Mouse (Mus musculus): ENCODE results near the gene Nkx2-3.

Gene Nkx2-3

DNA sequence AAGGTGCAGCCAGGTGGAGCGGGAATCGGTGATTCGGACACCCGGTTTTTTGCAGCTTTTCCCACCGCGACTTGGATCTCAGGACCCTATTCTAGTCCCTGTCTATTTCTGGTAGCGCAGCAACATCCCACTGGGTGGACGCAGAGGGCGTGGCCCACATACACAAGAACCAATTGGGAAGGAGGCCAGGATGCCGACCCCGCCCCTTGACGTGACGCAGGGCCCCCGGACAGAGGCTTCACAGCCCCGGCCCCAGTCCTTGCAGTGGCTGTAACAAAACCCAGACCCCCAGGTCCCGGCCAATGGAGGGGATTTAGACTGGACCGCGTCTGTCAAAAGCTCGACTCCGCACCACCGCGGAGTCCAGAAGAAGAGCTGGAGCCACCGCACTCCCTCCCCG, at the start of gene Nkx2-3:
TSS of gene Nkx2-3 (plus strand) at position 275 of the 400 bp plus-strand sequence.
- peak; percentile 60 to 66 for DNase-seq (ENCODE audit: low spot score in 2 of 2)

GRCm38 (mm10) chr19:43563166-43563565, 49.0 kb upstream of the Nkx2-3 start:
- DNase-seq (ENCODE audit: low spot score in 2 of 2) = no peak

GRCm38 (mm10) chr19:43568298-43568697, 43.8 kb upstream of the Nkx2-3 start:
- DNase-seq (ENCODE audit: low spot score in 2 of 2) = no peak

DNA sequence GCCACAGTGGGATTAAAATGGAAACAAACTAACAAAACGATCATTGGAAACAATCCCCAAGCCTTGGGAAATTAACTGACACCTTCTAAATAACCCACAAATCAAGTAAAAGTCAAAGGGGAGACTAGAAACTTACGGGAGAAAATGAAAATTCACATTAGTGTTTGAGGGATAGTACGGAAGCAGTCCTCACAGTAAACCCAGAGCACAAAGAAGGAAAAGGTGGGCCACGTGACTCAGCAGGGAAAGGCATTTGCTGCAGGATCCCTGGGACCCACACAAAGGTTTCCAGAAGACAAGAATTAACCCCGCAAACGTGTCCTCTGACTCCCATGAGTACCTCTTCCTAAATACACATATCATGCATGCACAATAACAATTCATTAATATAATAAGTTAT, 43.0 kb upstream of the Nkx2-3 start:
- DNase-seq (ENCODE audit: low spot score in 2 of 2) = no peak

DNA sequence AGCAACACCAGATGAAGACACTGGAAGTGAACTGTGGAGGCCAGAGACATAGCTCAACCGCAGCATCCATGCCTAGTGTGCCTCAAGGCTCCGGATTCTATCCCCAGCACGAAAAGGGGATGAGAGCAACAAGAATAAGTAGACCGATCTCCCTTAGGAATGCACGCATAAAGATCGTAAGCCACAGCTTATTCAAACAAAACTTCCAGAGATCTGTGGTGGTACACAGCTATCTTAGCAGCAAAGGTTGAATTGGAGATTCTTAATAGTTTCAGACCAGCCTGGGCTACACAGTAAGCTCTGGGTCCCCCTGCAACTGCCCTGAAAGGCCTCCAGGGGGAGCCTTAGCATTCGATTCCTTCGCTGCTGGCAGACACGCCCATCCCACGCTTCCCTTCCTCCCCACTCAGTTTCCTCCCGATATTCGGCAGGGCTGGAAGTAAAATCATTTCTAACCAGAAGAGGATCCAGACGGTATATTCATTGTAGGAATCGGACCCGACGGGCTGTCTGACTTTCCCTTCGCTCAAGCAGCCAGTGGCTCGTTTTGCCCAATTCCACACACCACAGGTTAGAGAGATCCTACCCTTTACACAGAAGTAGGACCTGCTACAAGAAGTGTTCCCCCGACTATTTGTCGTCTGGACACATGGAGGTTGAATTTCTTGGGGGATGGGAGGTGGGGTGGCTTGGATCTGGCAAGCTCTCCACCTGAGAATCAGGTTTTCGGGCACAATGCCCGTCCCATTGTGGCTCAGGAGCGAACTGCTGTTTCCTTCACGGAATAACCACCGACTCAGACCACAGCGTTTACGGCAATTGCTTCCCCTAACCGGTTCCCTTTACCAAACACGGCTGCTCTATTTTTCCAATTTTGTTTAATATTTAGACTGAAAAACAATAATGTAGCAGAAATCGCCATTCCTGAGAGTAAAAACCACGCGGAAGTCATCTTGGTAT, 41.0 kb upstream of the Nkx2-3 start:
- DNase-seq (ENCODE audit: low spot score in 2 of 2) = peak; percentile 53 to 58

- no peak for DNase-seq (ENCODE audit: low spot score in 2 of 2)
These were observed 32.9 kb upstream of the Nkx2-3 start for GRCm38 (mm10) chr19:43579081-43579796.

GRCm38 (mm10) chr19:43581185-43581584, 30.9 kb upstream of the Nkx2-3 start:
- DNase-seq (ENCODE audit: low spot score in 2 of 2) = no peak

GRCm38 (mm10) chr19:43583192-43583591, 28.9 kb upstream of the Nkx2-3 start:
- DNase-seq (ENCODE audit: low spot score in 2 of 2) = no peak

GRCm38 (mm10) chr19:43583595-43583994, 28.5 kb upstream of the Nkx2-3 start:
- DNase-seq (ENCODE audit: low spot score in 2 of 2) = no peak

GRCm38 (mm10) chr19:43584788-43585187, 27.3 kb upstream of the Nkx2-3 start:
- DNase-seq (ENCODE audit: low spot score in 2 of 2) = no peak

- DNase-seq (ENCODE audit: low spot score in 2 of 2) = no peak
These were observed 20.1 kb upstream of the Nkx2-3 start for GRCm38 (mm10) chr19:43592026-43592425.

- DNase-seq (ENCODE audit: low spot score in 2 of 2) = no peak
These were observed 15.1 kb upstream of the Nkx2-3 start for GRCm38 (mm10) chr19:43596981-43597380.

DNA sequence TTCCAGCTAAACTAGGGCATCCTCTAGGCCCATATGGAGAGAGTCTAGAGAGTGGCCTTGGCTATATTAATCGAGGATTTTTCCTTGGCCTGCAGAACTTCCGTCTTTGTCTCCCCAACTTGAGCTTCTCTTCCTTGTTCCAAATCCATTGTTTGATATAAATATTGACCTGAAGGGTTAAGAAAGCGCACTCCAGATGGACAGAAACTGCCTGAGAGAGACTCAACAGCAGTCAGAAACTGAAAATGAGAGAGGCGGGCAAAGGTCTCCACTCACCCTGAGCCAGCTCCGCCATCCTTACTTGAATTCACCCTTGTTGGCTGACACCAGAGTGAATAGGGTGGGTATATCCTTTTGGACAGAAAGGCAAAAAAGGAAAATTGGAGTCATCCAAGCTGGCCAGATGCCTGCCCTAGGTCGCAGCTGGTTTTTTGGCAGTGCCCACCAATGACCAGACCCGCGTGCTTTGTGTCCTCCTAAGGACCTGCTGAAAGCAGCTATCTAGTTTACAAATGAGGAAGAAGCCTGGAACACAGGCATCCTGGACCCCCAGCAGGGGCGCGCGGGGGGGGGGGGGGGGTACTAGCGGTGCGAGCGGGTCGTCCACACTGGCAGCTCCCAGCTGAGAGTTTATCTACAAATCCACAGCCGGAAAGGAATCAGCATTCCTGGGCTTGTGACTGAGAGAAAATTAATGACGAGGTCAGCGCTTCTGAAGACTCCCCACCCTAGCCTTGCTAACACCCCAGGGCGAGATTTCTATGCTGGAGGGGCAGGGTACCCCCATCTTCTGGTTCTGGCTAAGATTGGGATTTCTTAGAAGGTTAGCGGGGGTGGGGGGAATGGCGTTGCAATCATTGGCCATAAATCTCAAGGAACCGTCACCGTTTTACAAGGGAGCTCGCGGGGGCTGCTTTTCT, 13.1 kb upstream of the Nkx2-3 start:
- DNase-seq (ENCODE audit: low spot score in 2 of 2) = no peak

- DNase-seq (ENCODE audit: low spot score in 2 of 2) = no peak
These were observed 12.2 kb upstream of the Nkx2-3 start for GRCm38 (mm10) chr19:43599776-43600544.

- no peak for DNase-seq (ENCODE audit: low spot score in 2 of 2)
These were observed 11.4 kb upstream of the Nkx2-3 start for GRCm38 (mm10) chr19:43600545-43601331.

DNA sequence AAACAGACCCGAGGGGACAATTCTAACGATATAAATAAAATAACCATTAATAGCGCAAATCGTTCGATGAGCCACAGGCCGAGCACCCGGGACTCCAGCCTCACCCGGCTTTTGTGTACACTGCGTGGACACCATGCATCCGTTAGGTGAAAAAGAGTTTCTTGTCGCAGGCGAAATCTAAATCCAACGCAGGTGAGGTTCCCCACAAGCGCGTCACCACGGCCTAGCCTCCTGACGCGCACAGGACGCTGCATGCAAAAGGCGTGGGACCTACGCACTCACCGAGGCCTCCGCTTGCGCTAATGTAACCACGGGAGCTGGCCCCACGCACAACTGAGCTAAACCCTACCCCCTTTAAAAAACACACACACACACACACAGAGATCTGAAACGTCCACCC, 10.7 kb upstream of the Nkx2-3 start:
- no peak for DNase-seq (ENCODE audit: low spot score in 2 of 2)

GRCm38 (mm10) chr19:43601996-43602590, 10.0 kb upstream of the Nkx2-3 start:
- DNase-seq (ENCODE audit: low spot score in 2 of 2) = no peak

- DNase-seq (ENCODE audit: low spot score in 2 of 2) = no peak
These were observed 8.6 kb upstream of the Nkx2-3 start for GRCm38 (mm10) chr19:43603521-43603920.

GRCm38 (mm10) chr19:43604492-43605120, 7.5 kb upstream of the Nkx2-3 start:
- DNase-seq (ENCODE audit: low spot score in 2 of 2) = no peak

Measured in spleen, postnatal 36 days (tissue).